Mouse (Mus musculus): ENCODE data around the gene Gprc5c.
A peak's percentile ranks its signal among the peaks of the same experiment; 100 is the strongest.

The Gprc5c gene

DNA sequence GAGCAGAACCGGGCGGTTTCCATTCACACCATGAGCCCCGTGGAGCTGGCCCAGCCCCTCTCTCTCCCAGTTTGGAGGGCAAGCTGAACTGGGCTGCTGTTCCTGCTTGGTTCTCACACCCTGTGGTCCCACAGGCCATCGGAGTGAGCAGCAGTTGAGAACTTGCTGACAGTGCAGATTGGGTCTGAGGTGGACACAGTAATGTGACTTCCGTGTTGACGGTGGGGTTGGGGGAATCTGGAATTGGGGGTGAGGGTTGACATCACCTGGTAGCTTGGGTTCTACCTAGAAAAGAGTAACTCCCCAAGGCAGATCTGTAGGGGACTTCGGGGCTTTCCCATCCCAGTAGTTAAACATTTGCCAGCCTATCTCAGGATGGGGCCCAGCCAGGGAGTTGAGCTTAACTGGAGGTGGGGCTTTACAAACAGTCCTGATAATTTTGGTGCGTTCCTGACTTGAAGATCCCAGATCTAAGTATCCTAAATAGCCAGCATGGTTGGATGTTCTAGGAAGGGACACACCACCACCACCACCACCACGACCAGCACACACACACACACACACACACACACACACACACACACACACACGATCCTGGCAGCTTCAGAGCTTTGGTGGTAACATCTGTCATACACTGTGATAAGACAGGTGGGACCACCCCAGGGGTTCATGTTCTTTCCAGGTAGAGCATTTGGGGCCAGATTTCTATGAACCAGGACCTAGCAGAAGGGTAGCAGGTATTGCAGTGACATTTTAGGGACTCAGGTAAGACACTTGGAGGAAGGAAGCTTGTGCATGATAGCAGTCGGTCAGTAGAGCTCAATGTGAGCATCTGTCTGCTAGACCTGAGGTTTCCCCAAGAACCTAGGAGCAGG lies 16.6 kb downstream of the Gprc5c start:
- no peak for DNase-seq (ENCODE audit: low read depth in 1 of 2, low spot score in 2 of 2)

DNA sequence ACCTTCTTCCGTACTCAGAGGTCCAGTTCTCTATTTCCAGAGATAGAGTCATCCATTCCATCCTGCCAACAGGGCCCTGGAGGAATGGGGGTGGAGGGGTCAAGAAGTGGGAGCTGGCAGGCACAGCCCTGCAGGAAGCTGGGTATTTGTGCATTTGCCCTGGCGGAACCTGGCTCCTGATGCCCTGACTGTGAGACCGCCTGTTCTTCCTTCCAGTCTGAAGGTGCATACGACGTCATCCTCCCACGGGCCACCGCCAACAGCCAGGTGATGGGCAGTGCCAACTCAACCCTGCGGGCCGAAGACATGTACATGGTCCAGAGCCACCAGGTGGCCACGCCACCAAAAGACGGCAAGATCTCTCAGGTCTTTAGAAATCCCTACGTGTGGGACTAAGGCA lies 17.3 kb downstream of the Gprc5c start:
- no peak for DNase-seq (ENCODE audit: low read depth in 1 of 2, low spot score in 2 of 2)

DNA sequence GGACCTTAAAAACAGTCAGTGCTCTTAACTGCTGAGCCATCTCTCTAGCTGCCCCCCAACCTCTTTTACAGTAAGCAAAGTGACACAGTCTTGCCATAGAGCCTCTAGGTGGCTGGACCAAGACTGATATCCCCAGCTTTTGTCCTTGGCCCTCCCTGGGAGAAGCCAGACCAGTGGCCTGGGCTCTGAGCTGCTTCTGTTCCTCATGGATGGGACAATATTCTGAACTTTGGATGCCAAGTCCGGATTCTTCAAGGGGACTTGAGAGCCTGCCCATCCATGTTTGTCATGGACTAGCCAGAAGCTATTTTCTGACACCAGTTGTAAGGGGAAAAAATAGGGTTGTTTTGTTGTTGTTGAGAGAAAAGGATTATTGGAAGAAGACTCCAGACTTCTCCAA lies 18.8 kb downstream of the Gprc5c start:
- no peak for DNase-seq (ENCODE audit: low read depth in 1 of 2, low spot score in 2 of 2)

DNA sequence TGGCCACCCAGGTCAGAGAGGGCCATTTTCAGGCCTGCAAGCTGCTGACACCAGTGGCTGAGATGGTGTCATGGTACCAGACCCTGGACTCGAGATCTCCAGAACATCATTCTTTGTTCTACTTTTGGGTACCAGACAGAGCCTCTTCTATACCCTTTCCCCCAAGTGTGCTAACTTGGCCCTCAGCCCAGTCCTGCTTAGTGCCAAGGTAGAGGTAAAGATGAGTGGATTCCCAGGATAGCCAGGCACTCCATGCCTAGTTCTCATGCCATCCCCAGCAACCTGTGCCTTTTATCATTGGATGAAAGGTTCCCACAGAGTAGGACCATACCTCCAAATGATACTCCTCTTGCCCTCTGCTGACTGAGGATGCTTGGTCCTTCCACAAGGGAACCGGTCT lies 20.6 kb downstream of the Gprc5c start:
- DNase-seq (ENCODE audit: low read depth in 1 of 2, low spot score in 2 of 2): no peak

DNA sequence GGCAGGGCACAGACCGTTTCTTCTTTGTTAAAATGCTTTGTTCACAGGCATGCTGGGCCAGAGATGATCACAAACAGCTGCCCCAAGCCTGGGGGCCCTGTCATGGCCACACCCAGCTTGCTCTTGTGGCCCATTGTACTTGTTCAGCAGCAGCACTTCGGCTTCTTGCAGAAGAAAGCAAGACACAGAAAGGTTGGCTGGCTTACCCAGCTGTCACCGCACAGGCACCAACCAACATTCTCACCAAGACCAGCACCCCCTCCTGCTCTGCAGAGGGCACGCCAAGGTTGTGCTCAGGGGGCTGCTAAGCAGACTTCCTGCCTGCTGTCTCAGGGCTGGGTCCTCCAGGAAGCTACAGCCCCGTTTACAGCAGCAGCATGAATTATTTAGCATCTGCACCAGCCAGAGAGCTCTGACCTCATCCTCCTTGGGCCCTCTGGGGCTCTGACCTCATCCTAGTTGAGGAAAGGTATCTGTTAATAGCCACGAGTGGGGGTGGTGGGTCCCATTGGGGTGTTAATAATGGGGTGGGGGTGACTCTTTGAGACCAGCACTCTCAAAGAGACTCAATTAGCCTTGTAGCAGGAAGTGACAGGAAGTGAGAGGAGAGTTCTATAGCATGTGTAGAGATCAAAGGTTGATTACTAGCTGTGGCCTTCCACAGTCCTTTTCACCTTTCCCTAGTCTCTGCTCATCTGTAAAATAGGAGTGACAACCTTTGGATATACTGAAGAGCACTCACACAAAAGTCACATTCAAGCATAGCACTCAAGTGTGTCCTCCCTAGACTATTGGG lies 22.3 kb downstream of the Gprc5c start:
- no peak for DNase-seq (ENCODE audit: low read depth in 1 of 2, low spot score in 2 of 2)

DNA sequence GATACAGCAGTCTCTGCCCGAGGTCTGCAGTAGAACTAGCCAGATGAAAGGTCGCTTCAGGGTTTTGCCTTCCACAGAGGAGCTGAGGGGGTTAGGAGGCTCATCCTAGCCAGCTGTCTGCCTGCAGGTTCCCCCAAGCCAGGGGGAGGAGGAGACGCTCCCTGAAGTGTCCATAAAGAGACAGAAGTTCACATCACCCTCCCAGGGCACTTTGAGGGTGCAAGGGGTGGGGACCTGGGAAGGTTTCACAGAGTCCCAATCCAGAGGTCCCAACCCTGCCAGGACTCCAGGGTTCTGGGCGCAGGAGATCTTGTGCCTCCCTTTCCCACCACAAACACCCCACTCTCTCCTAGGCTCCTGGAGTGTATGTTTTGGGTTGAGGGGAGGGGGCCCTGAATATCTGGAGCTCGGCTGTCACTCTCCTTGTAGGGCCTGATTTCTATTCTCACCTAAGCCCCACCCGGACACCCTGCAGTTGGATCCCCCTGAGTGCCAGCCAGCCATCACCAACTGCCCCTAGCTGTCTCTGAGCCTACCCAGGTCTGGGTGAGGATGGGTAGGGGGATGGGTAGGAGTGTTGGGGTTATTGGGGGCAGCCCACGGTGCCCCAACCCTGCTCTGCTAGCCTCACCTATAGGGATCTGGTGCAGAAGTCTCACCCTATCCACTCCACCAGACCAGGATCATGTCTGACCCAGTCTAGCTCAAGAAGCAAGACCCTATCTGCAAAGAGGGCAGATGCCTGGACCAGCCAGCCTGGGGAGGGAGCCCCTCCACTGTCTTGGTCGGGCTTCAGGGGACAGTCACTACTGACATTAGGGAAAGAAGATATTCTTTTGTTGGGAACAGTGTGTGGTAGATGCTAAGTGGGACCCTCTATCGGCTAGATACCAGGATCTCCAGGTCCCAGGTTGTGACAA lies 23.5 kb downstream of the Gprc5c start:
- no peak for DNase-seq (ENCODE audit: low read depth in 1 of 2, low spot score in 2 of 2)

DNA sequence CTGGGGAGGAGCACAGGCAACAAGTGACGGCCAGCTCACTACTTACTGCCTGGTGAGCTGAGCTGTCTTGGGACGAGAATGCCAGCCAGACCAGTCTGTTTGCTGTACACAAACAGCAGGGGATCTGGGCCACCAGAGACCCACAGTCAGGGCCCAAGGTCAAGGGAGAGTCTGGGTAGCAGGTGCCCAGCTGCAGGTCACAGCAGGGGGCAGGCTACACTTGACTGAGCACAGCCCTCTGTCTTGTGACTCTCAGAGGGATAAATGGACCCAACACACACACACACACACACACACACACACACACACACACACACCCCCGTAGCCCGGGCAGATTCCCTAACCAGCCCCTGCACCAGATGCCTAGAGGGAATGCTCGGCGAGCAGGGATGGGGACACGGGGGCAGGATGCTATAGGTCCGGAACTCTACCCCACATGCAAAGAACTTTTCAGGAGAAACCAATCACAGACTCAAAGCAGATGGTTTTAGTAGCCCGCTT lies 24.4 kb downstream of the Gprc5c start:
- DNase-seq (ENCODE audit: low read depth in 1 of 2, low spot score in 2 of 2): no peak

DNA sequence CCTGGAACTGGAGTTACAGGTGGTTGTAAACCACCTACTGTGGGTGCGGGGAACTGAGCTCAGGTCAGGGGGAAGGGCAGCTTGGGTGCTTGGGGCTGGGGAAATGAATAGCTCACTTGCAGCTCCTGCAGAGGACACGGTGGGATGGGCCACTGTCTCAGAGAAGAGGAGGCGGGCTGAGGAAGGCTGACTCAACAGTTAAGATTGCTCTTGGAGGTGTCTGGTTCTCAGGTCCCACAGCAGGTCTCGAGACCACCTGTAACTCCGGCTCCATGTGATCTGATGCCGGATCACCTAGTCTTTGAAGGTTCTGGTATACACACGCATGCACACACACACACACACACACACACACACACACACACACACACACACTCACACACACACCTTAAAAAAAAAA lies 25.2 kb downstream of the Gprc5c start:
- no peak for DNase-seq (ENCODE audit: low read depth in 1 of 2, low spot score in 2 of 2)

DNA sequence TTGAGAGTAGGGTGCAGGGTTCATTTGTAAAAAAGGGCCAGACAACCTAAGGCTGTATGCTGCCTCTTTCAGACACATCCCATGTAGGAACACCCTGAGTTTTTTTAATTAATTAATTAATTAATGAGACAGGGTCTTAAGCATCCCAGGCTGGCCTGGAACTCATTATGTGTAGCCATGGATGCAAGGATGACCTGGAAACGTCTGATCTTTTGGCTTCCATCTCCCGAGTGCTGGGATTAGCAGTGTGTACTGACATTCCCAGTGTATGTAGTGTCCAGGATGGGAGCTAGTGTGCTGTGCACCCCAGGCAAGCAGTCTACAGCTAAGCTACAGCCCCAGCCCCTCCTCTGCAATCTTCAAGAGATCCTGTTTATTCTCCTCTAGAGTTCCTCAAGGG lies 25.7 kb downstream of the Gprc5c start:
- DNase-seq (ENCODE audit: low read depth in 1 of 2, low spot score in 2 of 2): no peak

DNA sequence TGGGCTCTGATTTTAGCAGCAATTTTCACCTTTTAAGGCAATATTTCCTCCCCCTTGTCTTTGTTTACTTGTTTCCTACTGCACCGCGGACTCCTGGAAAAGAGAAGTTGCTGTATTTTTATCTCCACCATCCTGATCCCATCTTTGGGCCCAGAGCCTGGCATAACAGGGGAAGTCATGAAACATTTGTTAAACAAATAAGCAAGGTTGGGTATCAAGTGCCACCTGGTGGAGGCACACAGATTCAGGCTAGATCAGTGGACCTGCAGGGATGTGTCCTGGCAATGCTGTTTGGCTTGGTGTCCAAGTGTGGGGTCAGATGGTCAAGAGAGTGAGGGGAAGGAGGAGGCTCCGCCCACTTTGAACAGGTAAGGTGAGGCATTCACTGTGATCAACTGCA lies 26.2 kb downstream of the Gprc5c start:
- DNase-seq (ENCODE audit: low read depth in 1 of 2, low spot score in 2 of 2): no peak

DNA sequence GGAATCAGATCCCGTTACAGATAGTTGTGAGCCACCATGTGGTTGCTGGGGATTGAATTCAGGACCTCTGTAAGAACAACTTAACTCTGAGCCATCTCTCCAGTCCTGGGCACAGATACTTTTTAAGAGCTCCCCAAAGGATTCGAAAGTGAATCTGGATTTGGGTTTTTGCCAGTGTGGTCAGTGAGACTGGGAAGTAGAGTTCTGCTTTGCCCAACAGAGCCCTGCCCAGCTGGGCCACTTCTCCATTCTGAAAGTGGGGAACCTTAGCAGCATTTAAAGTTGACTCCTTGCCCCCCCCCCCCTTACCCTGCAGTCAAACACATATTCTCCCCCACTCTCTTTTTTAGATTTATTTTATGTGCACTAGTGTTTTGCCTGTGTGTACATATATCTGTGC lies 28.7 kb downstream of the Gprc5c start:
- peak; percentile 76 to 86 for DNase-seq (ENCODE audit: low read depth in 1 of 2, low spot score in 2 of 2)

DNA sequence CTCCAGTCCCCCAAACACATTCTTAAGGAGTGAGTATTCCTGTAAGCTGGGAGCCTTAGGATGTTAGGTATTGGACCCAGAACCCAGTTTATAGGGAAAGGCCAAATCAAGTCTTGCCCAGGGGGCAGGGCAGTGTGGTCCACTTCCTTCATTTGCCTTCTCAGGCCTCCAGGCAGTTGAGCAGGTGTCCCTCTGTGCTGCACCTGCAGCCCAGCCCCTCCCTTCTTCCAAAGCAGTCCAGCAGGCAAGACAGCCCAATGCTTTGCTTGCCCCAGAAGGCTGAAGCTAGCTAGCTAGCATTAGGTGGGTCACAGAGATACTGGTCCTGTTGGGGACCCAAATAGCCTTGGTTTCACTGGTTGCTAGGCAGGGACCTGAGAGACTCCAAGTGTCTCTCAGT lies 29.2 kb downstream of the Gprc5c start:
- DNase-seq (ENCODE audit: low read depth in 1 of 2, low spot score in 2 of 2): no peak

DNA sequence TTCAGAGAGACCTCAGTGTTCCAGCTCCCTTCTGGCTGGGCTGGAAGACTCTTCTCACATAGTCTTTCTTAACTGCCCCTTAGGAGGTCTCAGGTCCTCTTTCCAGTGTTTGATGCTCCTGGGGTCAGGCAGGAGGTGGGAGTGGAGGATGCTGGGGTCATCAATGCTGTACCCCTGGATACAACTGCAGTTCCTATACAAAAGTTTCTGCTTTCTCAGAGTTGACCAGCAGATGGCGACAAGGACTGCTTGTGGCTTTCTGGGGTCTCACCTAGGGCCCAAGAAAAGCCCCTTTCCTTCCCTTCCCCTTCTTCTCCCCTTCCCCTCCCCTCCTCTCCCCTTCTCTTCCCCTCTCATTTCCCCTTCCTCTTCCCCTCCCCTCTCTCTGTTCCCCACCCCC lies 29.6 kb downstream of the Gprc5c start:
- no peak for DNase-seq (ENCODE audit: low read depth in 1 of 2, low spot score in 2 of 2)

DNA sequence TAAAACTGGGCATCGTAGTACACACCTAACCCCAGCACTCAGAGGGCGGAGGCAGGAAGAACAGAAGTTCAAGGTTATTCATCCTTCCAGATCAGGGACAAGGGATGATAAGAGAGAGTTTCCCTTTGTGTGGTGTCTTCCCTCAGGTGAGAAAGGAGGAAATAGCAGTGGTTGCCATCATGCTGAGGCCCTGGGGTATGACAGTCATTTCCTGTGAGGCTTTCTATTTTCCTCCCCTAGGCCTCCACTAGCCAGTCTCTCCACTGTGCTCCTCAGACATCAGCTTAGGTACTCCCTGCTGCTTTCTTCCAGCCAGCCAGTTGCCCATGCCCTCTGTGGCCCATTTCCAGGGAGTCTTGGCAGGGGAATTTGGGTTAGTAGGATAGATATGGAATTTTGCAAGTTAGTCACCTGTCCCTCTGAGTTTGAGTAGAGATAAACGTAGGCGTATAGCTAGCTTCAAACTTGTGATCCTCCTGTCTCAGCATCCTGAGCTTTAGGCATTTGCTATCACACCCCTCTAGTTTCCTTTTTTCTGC lies 32.4 kb downstream of the Gprc5c start:
- no peak for DNase-seq (ENCODE audit: low read depth in 1 of 2, low spot score in 2 of 2)

DNA sequence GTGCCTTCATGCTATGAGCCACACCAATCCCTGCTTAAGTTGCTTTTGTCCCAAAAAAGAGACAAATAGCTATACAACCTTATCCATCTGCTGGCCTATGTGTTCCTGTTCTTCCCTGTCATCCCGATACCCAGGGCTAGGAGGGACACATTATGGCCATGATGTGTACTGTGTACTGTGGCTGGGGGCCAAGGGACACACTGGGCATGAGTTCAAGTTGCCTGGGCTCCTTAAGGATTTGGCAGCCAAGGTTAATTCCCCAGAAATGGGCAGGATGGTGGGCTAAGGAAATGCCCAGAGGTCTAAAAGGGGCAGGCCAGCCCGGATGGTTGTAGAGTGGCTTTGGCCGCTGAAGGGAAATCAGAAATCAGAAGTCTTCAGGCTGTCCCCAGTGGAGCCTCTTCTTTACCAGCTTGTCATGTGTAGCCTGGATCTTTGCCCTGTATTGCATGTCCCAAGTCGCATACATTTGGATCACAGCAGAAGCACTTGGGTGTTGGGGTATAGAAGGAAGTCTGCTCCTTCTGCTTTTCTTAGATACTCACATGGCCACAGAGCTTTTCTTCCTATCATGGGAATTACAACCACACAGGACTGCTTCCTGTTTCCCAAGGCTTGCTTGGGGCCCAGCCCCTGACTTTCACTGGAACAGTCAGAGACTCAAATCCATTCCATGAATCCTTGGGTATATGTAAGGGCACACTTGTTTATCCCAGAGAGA lies 33.6 kb downstream of the Gprc5c start:
- peak in 1 of 2 experiments; percentile 45 for DNase-seq (ENCODE audit: low read depth in 1 of 2, low spot score in 2 of 2)

DNA sequence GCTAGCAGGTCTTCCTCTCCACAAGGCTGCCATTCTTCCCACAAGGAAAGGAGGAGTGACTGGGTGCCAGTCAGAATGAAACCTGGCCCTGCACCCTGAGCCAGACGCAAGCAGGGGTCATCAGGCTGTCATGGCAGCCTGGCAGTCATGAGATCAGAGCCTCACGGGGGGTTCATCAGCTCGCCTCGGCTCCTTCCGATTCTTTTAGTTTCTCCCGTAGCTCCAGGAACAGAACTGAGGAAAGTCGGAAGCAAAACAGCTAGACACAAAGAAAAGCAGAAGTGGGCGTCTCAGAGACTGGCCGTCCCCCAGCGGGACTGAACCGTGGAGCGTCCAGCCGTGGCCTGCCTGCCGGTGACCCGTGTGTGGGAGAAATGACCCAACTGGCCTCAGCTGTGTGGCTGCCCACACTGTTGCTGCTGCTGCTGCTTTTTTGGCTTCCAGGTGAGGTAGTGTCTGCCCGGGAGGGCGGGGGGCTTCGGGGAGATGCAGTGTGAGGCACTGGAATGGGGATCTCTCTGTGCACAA lies 39.1 kb downstream of the Gprc5c start, which contains the start of gene Cd300a:
Gene Cd300a (plus strand): TSS at position 51 of the 528 bp plus-strand sequence.
- peak; percentile 66 to 80 for DNase-seq (ENCODE audit: low read depth in 1 of 2, low spot score in 2 of 2)

DNA sequence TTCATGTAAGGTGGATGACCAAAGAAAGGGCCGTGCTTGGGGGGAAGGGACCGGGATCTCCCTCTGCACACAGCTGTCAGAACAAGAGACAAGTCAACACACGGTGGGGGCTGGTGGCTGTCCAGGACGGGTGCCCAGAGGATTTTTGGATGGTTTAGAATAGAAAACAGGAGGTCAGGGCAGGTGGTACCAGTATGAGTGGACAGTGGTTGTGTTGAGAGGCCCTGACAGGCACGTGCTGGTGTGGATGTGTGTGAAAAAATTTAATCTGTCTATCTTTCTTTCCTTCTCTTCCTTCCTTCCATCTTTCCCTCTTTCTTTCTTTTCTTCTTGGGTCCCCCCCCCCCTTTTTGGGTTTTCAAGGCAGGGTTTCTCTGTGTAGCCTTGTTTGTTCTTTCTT lies 39.6 kb downstream of the Gprc5c start:
- no peak for DNase-seq (ENCODE audit: low read depth in 1 of 2, low spot score in 2 of 2)

DNA sequence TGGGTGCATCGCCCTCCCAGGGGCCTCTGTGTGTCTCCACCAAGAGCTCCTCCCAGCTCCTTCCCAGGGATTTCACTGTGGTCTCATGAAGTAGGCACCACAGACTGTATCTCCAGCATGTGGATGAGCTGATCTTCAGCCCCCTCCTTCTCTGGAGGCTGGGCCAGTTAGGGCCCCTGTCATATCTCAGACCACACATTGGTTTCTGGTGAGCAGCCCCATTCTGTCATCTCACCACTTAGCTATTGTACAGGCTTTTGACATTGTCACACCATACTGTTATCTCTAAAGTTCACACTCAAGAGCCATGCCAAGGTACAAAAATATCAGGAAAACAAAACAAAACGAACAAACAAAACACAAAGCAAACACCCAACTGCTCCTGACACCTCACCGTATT lies 45.1 kb downstream of the Gprc5c start:
- no peak for DNase-seq (ENCODE audit: low read depth in 1 of 2, low spot score in 2 of 2)

DNA sequence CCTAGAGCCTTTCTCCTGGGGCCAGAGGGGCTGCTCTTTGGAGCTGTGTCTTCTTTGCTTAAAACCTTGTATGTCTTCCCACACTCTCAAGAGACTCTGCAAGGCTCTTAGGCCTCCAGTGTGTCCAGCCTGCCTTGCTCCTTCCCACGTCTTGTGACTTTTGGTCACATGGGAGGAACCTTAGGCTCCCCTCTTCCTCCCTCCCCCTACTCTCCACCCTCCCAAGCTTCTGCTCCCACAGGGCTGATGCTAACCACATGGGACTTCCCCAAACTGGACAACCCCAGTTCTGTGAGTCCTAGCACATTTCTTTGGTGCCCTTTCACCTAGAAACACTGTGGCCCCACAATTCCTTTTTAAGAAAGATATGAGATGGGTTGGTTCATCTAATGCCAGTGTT lies 47.1 kb downstream of the Gprc5c start:
- peak; percentile 81 to 82 for DNase-seq (ENCODE audit: low read depth in 1 of 2, low spot score in 2 of 2)

DNA sequence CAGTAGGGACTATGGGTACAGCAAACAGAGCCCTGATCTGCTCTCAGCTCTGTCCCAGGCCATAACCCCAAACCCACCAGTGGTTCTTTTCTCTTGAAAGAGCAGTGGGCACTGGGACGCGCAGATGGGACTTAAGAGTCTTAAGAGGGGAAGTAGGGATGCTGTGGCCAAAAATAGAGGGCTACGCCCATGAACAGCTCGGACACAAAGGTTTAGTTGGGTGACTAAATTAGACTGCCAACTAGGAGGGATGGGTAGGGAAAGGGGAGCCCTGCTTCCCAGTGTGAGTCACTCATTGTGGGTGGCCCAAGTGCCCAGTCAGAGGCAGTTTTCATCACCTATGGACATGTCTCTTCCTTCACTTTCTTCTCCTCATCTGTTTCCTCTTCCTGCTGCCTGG lies 52.3 kb downstream of the Gprc5c start:
- DNase-seq (ENCODE audit: low read depth in 1 of 2, low spot score in 2 of 2): peak; percentile 76 to 80
